Mouse (Mus musculus) hindbrain, embryonic 14.5 days (tissue): ENCODE results near the gene Olfr76. TPM values are rescaled to one million over a fixed set of nuclear protein-coding genes. Genes with fewer than 3 reads are reported as not detected.
"Not testable (repeated sequence)": the region's sequence is repeated elsewhere in the genome, so short reads cannot be mapped to it uniquely, and the experiment has no call there.

Source experiments
- ATAC-seq: fragments of 200-750 bp; cut with Nextera tagmentation; 2 replicates; pipeline ENCODE4 v1.8.0; 2017; ENCODE audit warnings: moderate number of reproducible peaks, mild to moderate bottlenecking, moderate TSS enrichment, moderate library complexity; ENCODE audit not compliant: low FRiP score
- DNase-seq: peaks from one replicate; pipeline ENCODE4 v3.0.0-alpha.2; 2015; ENCODE audit warnings: low spot score
- H3K27ac ChIP-seq: fragments of 300-500 bp; sonication (generic); 2 replicates; pipeline ENCODE4 v1.5.1; 2014; ENCODE audit warnings: mild to moderate bottlenecking, moderate library complexity
- H3K27me3 ChIP-seq: fragments of 300-500 bp; sonication (generic); 2 replicates; pipeline ENCODE4 v1.6.1; 2014; ENCODE audit warnings: mild to moderate bottlenecking, low read length, mixed read lengths; ENCODE audit not compliant: control insufficient read depth, insufficient read depth
- H3K36me3 ChIP-seq: fragments of 300-500 bp; sonication (generic); replicated peaks from 2 replicates; pipeline ENCODE4 v1.6.1; 2014; ENCODE audit not compliant: control insufficient read depth, insufficient read depth
- H3K4me1 ChIP-seq: fragments of 300-500 bp; sonication (generic); replicated peaks from 2 replicates; pipeline ENCODE4 v1.6.1; 2014; ENCODE audit warnings: antibody characterized with exemption, low read length, mixed read lengths; ENCODE audit not compliant: control insufficient read depth, insufficient read depth
- H3K4me2 ChIP-seq: fragments of 300-500 bp; sonication (generic); replicated peaks from 2 replicates; pipeline ENCODE4 v1.6.1; 2014; ENCODE audit warnings: mild to moderate bottlenecking, moderate library complexity
- H3K4me3 ChIP-seq: fragments of 300-500 bp; sonication (generic); replicated peaks from 2 replicates; pipeline ENCODE4 v1.5.1; 2014; ENCODE audit warnings: mild to moderate bottlenecking, low read length
- H3K9ac ChIP-seq: fragments of 300-500 bp; sonication (generic); 2 replicates; pipeline ENCODE4 v1.6.1; 2014
- H3K9me3 ChIP-seq: fragments of 300-500 bp; sonication (generic); 2 replicates; pipeline ENCODE4 v1.6.1; 2016; ENCODE audit warnings: low read length; ENCODE audit not compliant: control insufficient read depth
- WGBS: fragments of 180-500 bp; shearing (Covaris S2); extraction: QIAGEN DNeasy Blood & Tissue Kit; methylation state at CpG from one replicate; pipeline ENCODE4 v1.1.7; 2014; 5-methylcytosine and 5-hydroxymethylcytosine counted together
- polyA plus RNA-seq: library from polyadenylated mRNA; unstranded; fragments of >200 nt; fragmentation: Nextera tagmentation; extraction: Ambion mirVana; gene quantifications from 2 replicates; pipeline ENCODE4 v1.2.1, GENCODE M21; 2014

Gene Olfr76
- polyA plus RNA-seq, 1 experiment from 2014 or later: not detected

- no peaks in the 10 kb centered on the region for H3K4me1 ChIP-seq
These were observed 31.1 kb downstream of the Olfr76 start, which contains the start of gene Olfr1426 for GRCm38 (mm10) chr19:12091913-12092312. Gene Olfr1426, minus strand, starts transcription at chr19:12092013.

GRCm38 (mm10) chr19:12077631-12078030, 45.4 kb downstream of the Olfr76 start, which contains the start of gene Olfr1425:
Gene Olfr1425, minus strand, starts transcription at chr19:12077731.
- 86% methylated on average over 4 of the region's 4 CpGs for WGBS
- H3K36me3 ChIP-seq, H3K27ac ChIP-seq, H3K27me3 ChIP-seq, H3K9ac ChIP-seq, ATAC-seq, H3K4me2 ChIP-seq, H3K4me3 ChIP-seq, DNase-seq, H3K4me1 ChIP-seq, H3K9me3 ChIP-seq: not testable (repeated sequence)

More at GRCm38 (mm10) chr19:12091913-12092312, 31.1 kb downstream of the Olfr76 start, which contains the start of gene Olfr1426:
- Histone ChIP-seq H3K4me2 (no peak within 1 kb of the TSS), H3K4me3 (no peak within 1 kb of the TSS), H3K9ac (no peak within 1 kb of the TSS), H3K9me3 (no peaks in the 10 kb centered on the region), H3K27me3 (no peaks in the 10 kb centered on the region), H3K27ac (no peak within 1 kb of the TSS), H3K36me3 (no peaks in the 10 kb centered on the region)
- no peak for ATAC-seq
- DNase-seq: no peak
- WGBS: 87% methylated on average over 1 of the region's 1 CpGs

DNA sequence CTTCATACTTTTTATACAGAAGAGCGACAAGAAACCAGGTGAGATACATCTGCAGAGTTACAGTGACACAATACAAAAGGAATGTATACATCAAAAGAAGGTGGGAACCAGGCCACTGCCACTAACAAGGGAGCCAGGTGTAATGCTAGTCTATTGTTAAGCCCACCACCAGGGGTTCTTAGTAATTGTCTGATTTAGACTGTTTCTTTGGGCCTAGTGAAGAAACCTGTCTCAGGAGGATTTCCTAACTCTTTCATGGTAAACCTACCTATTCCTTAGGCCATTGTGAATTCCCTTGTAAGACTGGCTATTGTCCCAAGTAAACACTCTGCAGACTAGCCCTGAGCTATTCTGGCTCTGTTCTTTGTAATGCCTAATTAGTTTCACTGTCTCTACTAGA, 53.5 kb downstream of the Olfr76 start:
- not testable (repeated sequence) for ATAC-seq, H3K4me2 ChIP-seq, H3K27ac ChIP-seq, DNase-seq, H3K4me3 ChIP-seq, H3K9ac ChIP-seq, H3K27me3 ChIP-seq, H3K4me1 ChIP-seq, H3K36me3 ChIP-seq, H3K9me3 ChIP-seq
- WGBS: 85% methylated on average over 1 of the region's 1 CpGs

Other genes with a start within 250 kb of the Olfr76 start
- not detected in 2 replicates for gene Olfr1419, start 248.1 kb downstream of the Olfr76 start, polyA plus RNA-seq
- 0.07 TPM in 1 of 2 replicates, not detected in the other for gene Olfr1420, start 236.6 kb downstream of the Olfr76 start, polyA plus RNA-seq
- 19.3 and 20.0 TPM in 2 replicates for gene Patl1, start 210.8 kb downstream of the Olfr76 start, polyA plus RNA-seq
- 6.6 and 6.9 TPM in 2 replicates for gene Osbp, start 157.3 kb downstream of the Olfr76 start, polyA plus RNA-seq
- gene Olfr1423, start 81.9 kb downstream of the Olfr76 start, polyA plus RNA-seq: not detected in 2 replicates
- not detected in 2 replicates for gene Olfr1424, start 60.5 kb downstream of the Olfr76 start, polyA plus RNA-seq
- not detected in 2 replicates for gene Olfr1425, start 45.5 kb downstream of the Olfr76 start, polyA plus RNA-seq
- not detected in 2 replicates for gene Olfr1426, start 31.2 kb downstream of the Olfr76 start, polyA plus RNA-seq
- not detected in 2 replicates for gene Olfr1427, start 19.9 kb downstream of the Olfr76 start, polyA plus RNA-seq
- not detected in 2 replicates for gene Olfr1428, start 7.3 kb downstream of the Olfr76 start, polyA plus RNA-seq
- gene Olfr1555-ps1, start 46.9 kb upstream of the Olfr76 start, polyA plus RNA-seq: not detected in 2 replicates
- not detected in 2 replicates for gene Olfr1431, start 77.4 kb upstream of the Olfr76 start, polyA plus RNA-seq
- gene Olfr1432, start 109.4 kb upstream of the Olfr76 start, polyA plus RNA-seq: not detected in 2 replicates
- not detected in 2 replicates for gene Olfr262, start 118.5 kb upstream of the Olfr76 start, polyA plus RNA-seq
- gene Olfr235, start 137.8 kb upstream of the Olfr76 start, polyA plus RNA-seq: not detected in 2 replicates
- not detected in 2 replicates for gene Olfr1434, start 156.7 kb upstream of the Olfr76 start, polyA plus RNA-seq
- gene Olfr1436, start 175.9 kb upstream of the Olfr76 start, polyA plus RNA-seq: not detected in 2 replicates
- not detected in 2 replicates for gene Olfr1437, start 201.9 kb upstream of the Olfr76 start, polyA plus RNA-seq
- not detected in 2 replicates for gene Olfr1438-ps1, start 212.7 kb upstream of the Olfr76 start, polyA plus RNA-seq